Mouse (Mus musculus): Measurements from ENCODE around the gene Mon1a. TPM values are rescaled to one million over a fixed set of nuclear protein-coding genes. Genes with fewer than 3 reads are reported as not detected.

The Mon1a gene
- polyA plus RNA-seq, 2 experiments = 12.3 to 20.0 TPM

DNA sequence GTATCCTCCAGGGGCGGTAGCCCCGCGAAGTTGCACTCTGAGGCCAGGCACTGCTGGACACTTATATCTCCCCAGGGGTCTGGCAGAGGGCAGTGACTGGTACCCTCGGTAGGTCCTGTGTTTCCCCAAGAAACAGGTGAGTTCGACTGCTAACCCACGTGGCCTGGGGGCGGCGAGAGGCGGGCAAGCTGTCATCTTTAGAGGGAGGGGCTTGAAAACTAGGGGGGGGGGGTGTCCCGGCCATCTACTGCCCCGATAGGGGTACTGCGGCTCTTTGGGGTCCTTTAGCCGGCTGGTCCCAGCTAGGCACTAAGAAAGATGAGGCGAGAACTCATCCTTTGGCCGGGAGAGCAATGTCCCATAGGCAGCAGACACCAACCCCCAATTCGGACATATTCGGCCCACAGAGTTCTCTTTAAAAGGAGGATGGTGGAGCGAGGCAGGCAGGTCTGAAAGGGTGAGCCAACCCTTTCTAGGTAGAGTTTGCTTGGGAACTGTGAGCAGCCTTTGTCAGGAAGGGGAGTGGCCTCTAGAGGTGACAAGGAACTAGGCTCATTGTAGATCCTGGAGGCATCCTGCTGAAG, 408 bp downstream of the Mon1a start:
- no peak for TF ChIP-seq POLR2A (IDR thresholded peaks at IDR 0.05; ENCODE audit: borderline replicate concordance, extremely low read depth, insufficient read depth, insufficient read length)
- H3K9ac ChIP-seq (ENCODE audit: low read depth, low read length, severe bottlenecking) = peak overlapping the region; percentile 66
- ATAC-seq (ENCODE audit: low FRiP score, low read depth) (peak; percentile 79), DNase-seq (ENCODE audit: low spot score) (peak; percentile 18)
- no peaks in the 10 kb centered on the region for H3K4me1 ChIP-seq (ENCODE audit: control insufficient read depth, insufficient read depth, low read length)
- no peaks in the 10 kb centered on the region for H3K9me3 ChIP-seq (ENCODE audit: control insufficient read depth, low read length)
- H3K4me3 ChIP-seq (replicated peaks; ENCODE audit: low read length) = peak overlapping the region; percentile 75
- H3K27ac ChIP-seq (replicated peaks; ENCODE audit: low read depth, low read length) = peak overlapping the region; percentile 55; the same call in 1 of the 2 replicates
- H3K36me3 ChIP-seq (ENCODE audit: control insufficient read depth, insufficient read depth, low read length) = no peaks in the 10 kb centered on the region
- WGBS = 0% methylated on average over 18 of the region's 18 CpGs
- no peaks in the 10 kb centered on the region for H3K27me3 ChIP-seq (ENCODE audit: control insufficient read depth, insufficient read depth, low read length)
- peak overlapping the region; percentile 65 for H3K4me2 ChIP-seq (replicated peaks; ENCODE audit: low read depth, low read length, severe bottlenecking)

DNA sequence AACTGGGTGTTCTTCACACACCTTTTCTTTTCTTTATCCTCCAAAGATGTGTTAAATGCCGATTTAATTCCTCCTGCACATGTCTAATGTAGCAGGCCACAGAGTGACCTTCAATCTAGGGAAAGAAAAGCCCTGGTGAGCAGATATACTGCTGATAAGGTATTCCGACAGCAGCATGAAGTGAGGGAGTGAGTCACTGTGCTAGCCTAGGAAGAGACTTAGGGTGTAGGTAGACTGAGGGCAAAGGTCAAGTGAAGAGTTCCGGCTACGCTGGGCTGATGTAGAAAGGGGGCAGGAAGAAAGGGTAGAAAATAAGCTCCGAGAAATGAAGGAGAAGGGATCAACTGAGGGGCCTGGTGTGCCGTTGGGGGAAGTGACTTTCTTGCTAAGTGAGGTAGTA, 2.3 kb downstream of the Mon1a start:
- Histone ChIP-seq H3K9me3 (ENCODE audit: control insufficient read depth, low read length) (no peaks in the 10 kb centered on the region), H3K4me3 (replicated peaks; ENCODE audit: low read length) (no peak overlapping the region), H3K27ac (replicated peaks; ENCODE audit: low read depth, low read length) (no peak overlapping the region), H3K36me3 (ENCODE audit: control insufficient read depth, insufficient read depth, low read length) (no peaks in the 10 kb centered on the region), H3K9ac (ENCODE audit: low read depth, low read length, severe bottlenecking) (no peak overlapping the region), H3K4me1 (ENCODE audit: control insufficient read depth, insufficient read depth, low read length) (no peaks in the 10 kb centered on the region), H3K27me3 (ENCODE audit: control insufficient read depth, insufficient read depth, low read length) (no peaks in the 10 kb centered on the region), H3K4me2 (replicated peaks; ENCODE audit: low read depth, low read length, severe bottlenecking) (no peak overlapping the region)
- ATAC-seq (ENCODE audit: low FRiP score, low read depth) = no peak
- WGBS = 79% methylated on average over 6 of the region's 6 CpGs
- no peak for DNase-seq (ENCODE audit: low spot score)
- TF ChIP-seq POLR2A (IDR thresholded peaks at IDR 0.05; ENCODE audit: borderline replicate concordance, extremely low read depth, insufficient read depth, insufficient read length) = no peak

DNA sequence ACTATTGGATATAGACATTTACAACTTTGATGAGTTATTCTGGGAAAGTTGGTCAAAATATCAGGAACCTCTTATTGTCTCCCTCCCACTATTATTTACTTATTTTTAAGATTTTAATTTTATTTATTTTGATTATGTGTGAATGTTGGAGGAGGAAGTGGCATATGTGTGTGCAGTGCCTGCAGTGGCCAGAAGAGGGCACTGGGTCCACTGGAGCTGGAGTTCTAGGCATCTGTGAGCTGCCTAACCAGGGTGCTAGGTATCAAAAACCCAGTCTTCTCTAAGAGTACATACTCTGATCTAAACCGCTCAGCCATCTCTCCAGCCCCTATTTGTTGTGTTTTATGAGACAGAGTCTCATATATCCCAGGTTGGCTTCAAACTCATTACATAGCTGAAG, 3.1 kb downstream of the Mon1a start:
- DNase-seq (ENCODE audit: low spot score) (no peak), ATAC-seq (ENCODE audit: low FRiP score, low read depth) (no peak)
- Histone ChIP-seq H3K27me3 (ENCODE audit: control insufficient read depth, insufficient read depth, low read length) (no peaks in the 10 kb centered on the region), H3K4me2 (replicated peaks; ENCODE audit: low read depth, low read length, severe bottlenecking) (no peak overlapping the region), H3K4me1 (ENCODE audit: control insufficient read depth, insufficient read depth, low read length) (no peaks in the 10 kb centered on the region), H3K27ac (replicated peaks; ENCODE audit: low read depth, low read length) (no peak overlapping the region), H3K9ac (ENCODE audit: low read depth, low read length, severe bottlenecking) (no peak overlapping the region), H3K9me3 (ENCODE audit: control insufficient read depth, low read length) (no peaks in the 10 kb centered on the region), H3K36me3 (ENCODE audit: control insufficient read depth, insufficient read depth, low read length) (no peaks in the 10 kb centered on the region), H3K4me3 (replicated peaks; ENCODE audit: low read length) (no peak overlapping the region)
- WGBS = 100% methylated on average over 1 of the region's 1 CpGs
- no peak for TF ChIP-seq POLR2A (IDR thresholded peaks at IDR 0.05; ENCODE audit: borderline replicate concordance, extremely low read depth, insufficient read depth, insufficient read length)

DNA sequence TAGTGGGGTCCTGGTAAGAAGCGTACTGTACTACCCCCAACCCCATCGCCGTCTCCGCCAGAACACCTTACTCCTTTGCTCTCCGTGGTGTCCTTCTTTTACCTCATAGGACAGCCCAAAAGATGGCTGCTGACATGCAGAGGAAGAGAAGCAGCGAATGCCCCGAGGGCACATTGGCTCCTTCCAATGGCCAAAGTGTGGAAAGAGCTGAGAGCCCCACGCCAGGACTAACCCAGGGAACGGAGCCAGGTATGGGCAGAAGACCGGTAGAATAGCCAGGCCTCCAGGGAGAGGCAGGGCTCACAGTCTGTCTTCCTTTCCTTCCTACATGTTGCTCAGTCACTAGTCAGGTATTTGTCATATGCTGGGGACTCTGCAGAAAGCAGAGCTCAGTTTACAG, 10.6 kb downstream of the Mon1a start:
- peaks cover 2% of the 10 kb centered on the region; the same call in 1 of the 2 replicates for H3K4me1 ChIP-seq (ENCODE audit: control insufficient read depth, insufficient read depth, low read length)
- no peak overlapping the region for H3K9ac ChIP-seq (ENCODE audit: low read depth, low read length, severe bottlenecking)
- H3K27ac ChIP-seq (replicated peaks; ENCODE audit: low read depth, low read length) = no peak overlapping the region
- TF ChIP-seq POLR2A (IDR thresholded peaks at IDR 0.05; ENCODE audit: borderline replicate concordance, extremely low read depth, insufficient read depth, insufficient read length) = no peak
- no peak for ATAC-seq (ENCODE audit: low FRiP score, low read depth)
- H3K9me3 ChIP-seq (ENCODE audit: control insufficient read depth, low read length) = no peaks in the 10 kb centered on the region
- H3K36me3 ChIP-seq (ENCODE audit: control insufficient read depth, insufficient read depth, low read length) = peaks cover 14% of the 10 kb centered on the region; the same call in 1 of the 2 replicates
- DNase-seq (ENCODE audit: low spot score) = no peak
- 85% methylated on average over 10 of the region's 10 CpGs for WGBS
- peaks cover 12% of the 10 kb centered on the region; the same call in 1 of the 2 replicates for H3K27me3 ChIP-seq (ENCODE audit: control insufficient read depth, insufficient read depth, low read length)
- no peak overlapping the region for H3K4me3 ChIP-seq (replicated peaks; ENCODE audit: low read length)
- no peak overlapping the region for H3K4me2 ChIP-seq (replicated peaks; ENCODE audit: low read depth, low read length, severe bottlenecking)

DNA sequence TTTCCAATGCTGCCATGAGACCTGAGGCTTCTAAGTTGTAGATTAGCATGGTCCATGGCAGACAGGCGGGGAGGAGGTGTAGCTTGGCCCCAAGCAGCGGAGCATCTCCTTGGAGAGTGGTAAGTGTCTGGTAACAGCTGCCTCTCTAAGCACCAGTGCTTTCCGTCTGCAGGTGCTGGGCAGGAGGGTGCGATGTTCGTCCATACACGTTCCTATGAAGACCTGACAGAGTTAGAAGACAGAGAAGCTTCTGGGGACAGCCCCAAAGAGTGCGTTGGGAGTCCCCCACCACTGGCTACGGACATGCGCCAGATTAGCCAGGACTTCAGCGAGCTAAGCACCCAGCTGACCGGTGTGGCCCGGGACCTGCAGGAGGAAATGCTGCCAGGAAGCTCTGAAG, 11.9 kb downstream of the Mon1a start:
- Histone ChIP-seq H3K27me3 (ENCODE audit: control insufficient read depth, insufficient read depth, low read length) (peaks cover 12% of the 10 kb centered on the region; the same call in 1 of the 2 replicates), H3K4me1 (ENCODE audit: control insufficient read depth, insufficient read depth, low read length) (peaks cover 2% of the 10 kb centered on the region; the same call in 1 of the 2 replicates), H3K9me3 (ENCODE audit: control insufficient read depth, low read length) (no peaks in the 10 kb centered on the region), H3K27ac (replicated peaks; ENCODE audit: low read depth, low read length) (no peak overlapping the region), H3K9ac (ENCODE audit: low read depth, low read length, severe bottlenecking) (no peak overlapping the region), H3K4me2 (replicated peaks; ENCODE audit: low read depth, low read length, severe bottlenecking) (no peak overlapping the region), H3K36me3 (ENCODE audit: control insufficient read depth, insufficient read depth, low read length) (peaks cover 14% of the 10 kb centered on the region; the same call in 1 of the 2 replicates), H3K4me3 (replicated peaks; ENCODE audit: low read length) (no peak overlapping the region)
- DNase-seq (ENCODE audit: low spot score) (no peak), ATAC-seq (ENCODE audit: low FRiP score, low read depth) (no peak)
- no peak for TF ChIP-seq POLR2A (IDR thresholded peaks at IDR 0.05; ENCODE audit: borderline replicate concordance, extremely low read depth, insufficient read depth, insufficient read length)
- 79% methylated on average over 12 of the region's 12 CpGs for WGBS
